Mouse (Mus musculus) urinary bladder, postnatal 10 days (tissue): Measurements from ENCODE around the gene Nelfe.
A peak's percentile ranks its signal among the peaks of the same experiment; 100 is the strongest.
"Not testable (repeated sequence)": the region's sequence is repeated elsewhere in the genome, so short reads cannot be mapped to it uniquely, and the experiment has no call there.

Experiments used
- DNase-seq: peaks from one replicate; pipeline ENCODE4 v3.0.0; 2022; ENCODE audit warnings: low spot score

The Nelfe gene

GRCm38 (mm10) chr17:34849722-34850516 is at the start of gene Nelfe, which contains the start of gene Skiv2l:
TSS of gene Nelfe (plus strand) at chr17:34850391.
TSS of gene Skiv2l (minus strand) at chr17:34850210.
- DNase-seq, result peak; percentile 92

GRCm38 (mm10) chr17:34800781-34801305 is 49.3 kb upstream of the Nelfe start:
- DNase-seq, result not testable (repeated sequence)

DNA sequence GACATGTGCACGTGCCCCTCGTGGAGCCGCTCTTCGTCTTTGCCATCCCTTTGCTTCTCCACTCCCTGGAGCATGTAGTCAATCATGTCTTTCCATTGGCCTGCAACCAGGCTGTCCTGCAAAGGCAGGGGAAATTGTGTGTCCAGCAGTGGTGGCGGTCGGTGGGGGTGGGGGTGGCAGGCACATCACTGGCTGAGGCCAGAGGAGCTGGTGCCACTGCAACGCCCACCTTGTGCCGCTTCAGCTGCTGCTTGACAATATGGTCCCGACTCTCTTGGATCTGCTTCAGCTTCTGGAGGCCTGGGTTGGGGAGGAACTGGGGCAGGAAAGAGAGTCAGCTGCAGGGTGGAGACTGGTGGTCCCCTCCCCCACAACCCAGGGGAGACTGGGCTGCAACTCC is 47.4 kb upstream of the Nelfe start:
- DNase-seq, result not testable (repeated sequence)

GRCm38 (mm10) chr17:34803367-34803766 is 46.8 kb upstream of the Nelfe start:
- not testable (repeated sequence) for DNase-seq

DNA sequence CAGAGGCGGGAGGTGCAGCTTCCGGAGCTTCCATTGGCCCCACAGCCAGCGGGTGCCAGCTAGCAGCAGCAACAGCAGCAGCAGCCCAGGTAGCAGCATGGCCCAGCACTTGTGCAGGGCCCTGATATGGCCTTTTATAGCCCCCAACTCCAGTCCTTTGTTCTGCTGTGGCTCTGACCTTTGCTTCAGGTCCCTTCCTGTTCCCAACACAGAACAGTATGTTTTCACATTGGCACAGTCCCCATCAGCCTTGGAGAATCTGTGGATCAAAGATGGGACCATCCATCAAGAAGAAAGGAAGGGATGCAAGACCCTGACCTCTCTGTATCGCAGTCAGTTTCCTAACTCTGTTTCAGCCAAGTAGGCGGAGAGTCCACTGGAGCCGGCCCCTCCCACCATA is 45.9 kb upstream of the Nelfe start, which contains the start of gene Cyp21a1:
TSS of gene Cyp21a1 (minus strand) at position 261 of the 400 bp plus-strand sequence.
- not testable (repeated sequence) for DNase-seq

DNA sequence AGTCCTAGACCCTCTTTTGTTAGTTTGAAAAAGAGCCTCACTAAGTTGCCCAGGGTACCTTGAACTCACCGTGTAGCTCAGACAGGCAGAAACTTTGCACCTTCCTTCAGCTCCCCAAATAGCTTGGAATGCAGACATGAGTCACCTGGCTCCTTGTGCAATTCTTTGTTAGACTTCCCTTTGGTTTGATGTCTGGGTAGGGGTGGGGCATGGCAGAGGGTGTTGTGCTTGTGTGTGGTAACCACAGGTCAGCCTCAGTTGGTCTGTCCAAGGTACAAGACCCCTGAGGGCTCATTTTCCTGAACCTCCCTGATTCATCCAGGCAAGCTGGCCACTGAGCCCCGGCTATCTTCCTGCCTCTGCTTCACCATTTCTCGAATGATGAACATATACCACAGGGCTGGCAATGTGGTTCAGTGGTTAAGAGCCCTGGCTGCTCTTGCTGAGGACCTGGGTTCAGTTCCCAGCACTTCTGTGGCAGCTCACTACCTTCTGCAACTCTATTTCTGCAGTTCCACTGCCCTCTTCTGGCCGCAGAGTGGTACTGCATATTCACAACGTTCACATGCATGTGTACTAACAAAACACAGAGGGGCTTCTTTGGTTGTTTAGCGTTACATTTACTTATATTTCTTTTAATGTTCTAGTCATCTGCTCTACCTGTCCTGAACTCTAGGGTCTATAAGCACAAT is 45.2 kb upstream of the Nelfe start:
- DNase-seq, result no peak

GRCm38 (mm10) chr17:34807176-34807575 is 43.0 kb upstream of the Nelfe start:
- no peak for DNase-seq

- DNase-seq, result no peak
Measured at GRCm38 (mm10) chr17:34808599-34809205, 41.5 kb upstream of the Nelfe start.

- DNase-seq, result not testable (repeated sequence)
Measured at GRCm38 (mm10) chr17:34810411-34810810, 39.8 kb upstream of the Nelfe start.

- DNase-seq, result not testable (repeated sequence)
Measured at GRCm38 (mm10) chr17:34810811-34811210, 39.4 kb upstream of the Nelfe start.

GRCm38 (mm10) chr17:34811275-34811674 is 38.9 kb upstream of the Nelfe start:
- DNase-seq, result no peak

- DNase-seq, result not testable (repeated sequence)
Measured at GRCm38 (mm10) chr17:34813747-34814146, 36.4 kb upstream of the Nelfe start.

DNA sequence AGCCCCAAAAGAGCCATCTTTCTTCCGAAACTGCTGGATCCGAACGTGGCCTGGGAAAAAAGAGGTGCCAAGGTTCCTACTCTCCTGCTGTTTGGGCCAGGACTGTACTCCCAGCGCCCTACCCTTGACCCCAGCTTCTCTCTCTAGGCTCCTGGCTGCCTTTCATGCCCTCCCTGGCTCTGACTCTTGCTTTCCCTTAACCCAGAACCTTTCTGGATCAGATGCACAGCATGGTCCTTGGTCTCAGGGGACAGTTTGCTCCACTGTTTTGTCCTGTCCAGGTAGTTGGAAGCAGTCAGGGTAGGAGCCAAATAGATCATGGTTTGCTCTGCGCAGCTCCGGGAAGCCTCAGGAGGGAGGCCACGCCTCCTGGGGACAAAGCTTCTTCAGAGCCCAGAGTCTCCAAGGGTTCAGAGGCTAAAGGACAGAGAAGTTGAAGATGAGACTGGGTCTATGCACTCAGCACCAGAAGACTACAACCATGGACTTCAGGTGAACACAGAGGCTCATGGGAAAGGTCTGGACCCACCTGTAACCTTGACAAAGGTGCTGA is 35.3 kb upstream of the Nelfe start:
- DNase-seq, result no peak

DNA sequence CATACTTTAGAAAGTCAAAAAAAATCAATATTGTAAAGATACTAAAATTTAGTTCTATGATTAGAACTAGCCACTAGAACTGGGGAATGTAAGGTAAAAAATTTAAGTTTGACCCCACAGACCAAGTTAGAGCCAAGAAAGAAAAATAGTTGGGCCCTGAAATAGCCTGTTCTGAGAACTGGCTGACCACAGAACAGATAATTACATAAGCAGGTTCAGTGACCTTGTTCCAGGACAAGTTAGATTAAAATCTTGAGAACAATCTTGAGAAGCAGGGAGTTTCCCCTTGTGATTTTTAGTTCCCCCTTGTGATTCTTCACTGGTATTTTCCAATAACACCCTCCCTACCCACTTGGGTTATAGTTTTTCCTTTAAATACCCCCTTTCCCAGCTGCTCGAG is 19.4 kb upstream of the Nelfe start:
- DNase-seq, result not testable (repeated sequence)

DNA sequence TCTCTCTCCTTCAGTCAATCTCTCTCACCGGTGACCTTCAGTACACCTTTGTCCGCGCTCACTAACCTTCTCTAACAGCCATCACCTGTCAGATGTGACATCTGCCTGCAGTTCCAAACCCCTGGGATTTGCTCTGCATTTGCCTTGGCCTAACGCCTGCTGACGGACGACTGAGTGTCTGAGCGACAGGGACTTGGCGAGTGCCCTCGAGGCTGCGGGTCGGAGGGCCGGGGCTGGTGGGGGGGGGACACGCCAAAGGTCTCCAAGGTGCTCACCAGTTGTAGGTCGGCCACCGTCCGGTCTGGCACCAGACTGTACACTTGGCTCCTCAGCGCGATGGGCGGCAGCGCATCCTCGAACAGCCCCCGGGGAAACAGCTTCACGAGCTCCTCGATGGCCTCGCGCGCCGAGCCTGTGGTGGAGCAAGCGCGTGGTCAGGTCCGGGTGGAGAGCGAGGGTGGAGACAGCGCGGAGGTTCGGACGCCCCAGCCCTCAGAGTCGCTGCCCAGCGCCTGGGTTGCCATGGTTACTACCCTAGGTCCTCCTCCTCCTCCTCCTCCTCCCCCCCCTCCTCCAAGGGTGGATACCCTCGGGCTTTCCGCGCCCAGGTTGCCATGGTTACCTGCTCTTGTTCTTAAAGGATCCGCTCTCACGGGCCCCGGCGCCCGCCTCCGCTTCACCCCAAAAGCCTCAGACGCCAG is 13.9 kb upstream of the Nelfe start:
- DNase-seq, result no peak

DNA sequence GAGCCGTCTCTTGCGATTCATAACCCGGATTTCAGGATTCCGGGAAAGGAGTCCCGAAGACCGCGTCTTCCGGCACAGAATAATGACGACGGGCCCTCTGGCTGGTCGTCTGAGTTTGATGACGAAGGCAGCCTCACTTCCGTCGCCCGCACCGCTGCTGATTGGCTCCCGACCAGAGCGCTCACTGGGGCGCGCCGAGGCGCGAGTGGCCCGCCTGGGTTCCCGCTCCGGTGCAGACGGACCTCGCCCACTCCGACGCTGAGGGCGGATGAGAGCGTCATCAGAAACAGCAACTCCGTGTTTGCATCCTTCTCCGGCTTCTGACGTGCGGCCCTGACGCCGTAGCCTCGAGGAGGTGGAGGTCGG is 13.4 kb upstream of the Nelfe start, which contains the start of the genes Stk19 and Dxo:
TSS of gene Stk19 (minus strand) at position 90 of the 366 bp plus-strand sequence.
TSS of gene Dxo (plus strand) at position 164 of the 366 bp plus-strand sequence.
- peak; percentile 88 for DNase-seq

GRCm38 (mm10) chr17:34837464-34838324 is 12.5 kb upstream of the Nelfe start:
- no peak for DNase-seq

DNA sequence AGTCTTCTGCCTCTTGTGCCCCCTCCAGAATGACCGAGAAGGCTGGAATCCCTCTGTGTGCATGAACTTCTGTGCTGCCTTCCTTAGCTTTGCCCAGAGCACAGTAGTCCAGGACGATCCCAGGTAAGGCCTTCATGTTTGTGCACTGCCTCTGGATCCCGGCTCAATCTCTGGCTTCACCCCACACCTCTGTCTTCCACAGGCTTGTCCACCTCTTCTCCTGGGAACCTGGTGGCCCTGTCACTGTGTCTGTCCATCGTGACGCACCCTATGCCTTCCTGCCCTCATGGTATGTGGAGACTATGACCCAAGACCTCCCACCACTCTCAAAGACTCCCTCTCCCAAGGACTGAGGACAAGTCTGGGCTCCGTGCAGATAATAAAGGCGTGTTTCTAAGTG is 11.4 kb upstream of the Nelfe start:
- DNase-seq, result no peak

DNA sequence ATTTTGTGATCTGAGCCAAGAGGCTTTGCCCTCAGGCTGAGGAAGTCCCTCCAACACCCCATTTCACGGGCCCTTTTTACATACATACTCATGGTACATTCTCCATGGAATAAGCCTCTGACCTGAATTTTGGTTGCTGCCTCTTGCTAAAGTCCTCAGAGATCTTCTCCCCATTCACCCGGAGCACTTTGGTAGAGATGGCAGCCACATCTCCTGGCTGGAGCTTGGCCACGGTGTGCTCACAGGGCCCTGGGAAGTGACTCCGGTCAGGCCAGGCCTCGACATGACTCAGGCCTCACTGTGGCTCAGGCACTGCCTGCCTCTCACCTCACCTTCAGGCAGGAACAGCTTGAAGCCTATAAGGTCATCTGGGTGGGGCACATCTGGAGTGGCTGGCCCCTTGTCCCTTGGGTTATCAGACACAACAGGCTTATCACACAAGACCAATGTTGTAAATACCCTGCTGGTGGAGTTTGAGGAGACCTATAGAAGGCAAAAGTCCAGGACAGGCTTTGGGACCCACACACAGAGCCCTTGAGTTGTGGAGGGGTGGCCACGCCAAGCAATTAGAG is 9.4 kb upstream of the Nelfe start:
- DNase-seq, result no peak

DNA sequence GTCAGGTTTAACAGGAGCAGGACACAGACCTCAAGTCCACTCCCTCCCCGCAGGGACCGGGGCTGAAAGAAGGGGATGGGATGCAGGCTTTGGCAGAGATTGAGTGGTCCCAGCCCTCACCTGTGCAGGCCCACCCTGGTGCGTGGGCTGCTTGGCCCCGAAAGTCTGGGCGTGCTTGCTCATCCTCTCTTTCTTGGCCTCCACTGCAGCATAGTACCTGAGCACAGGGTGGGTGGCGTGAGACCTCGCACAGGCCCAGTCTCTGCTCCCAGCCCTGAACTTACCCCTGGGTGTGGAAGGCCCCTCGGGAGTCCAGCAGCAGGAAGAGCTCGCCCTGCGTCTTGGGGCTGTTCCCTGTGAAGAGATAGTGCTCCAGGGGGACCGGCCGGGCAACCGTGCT is 5.3 kb upstream of the Nelfe start:
- no peak for DNase-seq
